Comparison of ENCODE assay signal across 25 mouse cellular contexts in the genomic region with DNA sequence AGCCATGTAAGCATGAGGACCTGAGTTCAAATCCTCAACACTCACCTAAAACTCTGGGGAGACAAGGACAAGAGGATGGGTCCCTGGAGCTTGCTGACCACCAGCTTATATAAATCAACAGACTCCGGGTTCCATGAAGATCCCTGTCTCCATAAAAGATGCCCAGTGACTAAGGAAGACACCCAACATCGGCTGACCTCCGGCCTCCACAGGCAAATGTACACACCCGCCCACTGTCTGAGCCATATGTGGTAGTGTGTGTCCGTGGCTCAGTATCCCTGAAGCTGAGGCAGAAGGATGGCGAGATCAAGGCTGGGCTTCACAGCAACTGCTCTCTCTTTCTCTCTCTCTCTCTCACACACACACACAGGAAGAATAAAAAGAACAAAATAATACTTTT. TPM values are rescaled to one million over a fixed set of nuclear protein-coding genes. Genes with fewer than 3 reads are reported as not detected.
DNase-seq lines count a peak whose midpoint lies in the region; ATAC-seq and TF ChIP-seq lines count a peak whose summit lies in the region.
"Had no signal": no experiment of that assay in that cellular context is flagged by ENCODE, and none has a peak within 500 bp of the region (broad histone marks: within the 10 kb centered on the region; RNA-seq: fewer than 3 reads in every experiment).

No protein-coding gene starts in this region.

- no peak for ATAC-seq in heart, embryonic 11.5 days (replicated peaks; ENCODE audit: insufficient number of reproducible peaks, low FRiP score, low TSS enrichment)
- no peak for ATAC-seq in embryonic facial prominence, embryonic 15.5 days (ENCODE audit: insufficient number of reproducible peaks, low FRiP score, low TSS enrichment, low read depth)
- ATAC-seq: forebrain, embryonic 15.5 days; intestine, postnatal 0 days; Patski had no signal

- H3K9me3 ChIP-seq in heart, embryonic 11.5 days (replicated peaks; ENCODE audit: control insufficient read depth, low read length): no peaks in the 10 kb centered on the region
- H3K9me3 ChIP-seq in embryonic facial prominence, embryonic 15.5 days (replicated peaks): no peaks in the 10 kb centered on the region
- H3K9me3 ChIP-seq: forebrain, embryonic 12.5 days; forebrain, embryonic 15.5 days; G1E; heart, embryonic 10.5 days; hindbrain, embryonic 12.5 days; hindbrain, embryonic 15.5 days had no signal

- H3K36me3 ChIP-seq in heart, embryonic 11.5 days (ENCODE audit: control insufficient read depth, insufficient read depth, low read length): no peaks in the 10 kb centered on the region
- H3K36me3 ChIP-seq in embryonic facial prominence, embryonic 15.5 days: no peaks in the 10 kb centered on the region
- H3K36me3 ChIP-seq: forebrain, embryonic 12.5 days; forebrain, embryonic 15.5 days; G1E; heart, embryonic 10.5 days; hindbrain, embryonic 12.5 days; hindbrain, embryonic 15.5 days had no signal

- no peak overlapping the region for H3K4me2 ChIP-seq in heart, embryonic 11.5 days
- H3K4me2 ChIP-seq in embryonic facial prominence, embryonic 15.5 days (replicated peaks): no peak overlapping the region
- H3K4me2 ChIP-seq: forebrain, embryonic 12.5 days; forebrain, embryonic 15.5 days; hindbrain, embryonic 12.5 days; hindbrain, embryonic 15.5 days had no signal

- TF ChIP-seq POLR2A in cerebellum, adult 2 months (IDR thresholded peaks at IDR 0.05; ENCODE audit: borderline replicate concordance, insufficient read depth, low read length): no peak

- peaks cover 62% of the 10 kb centered on the region for H3K4me1 ChIP-seq in cerebellum, adult 2 months (ENCODE audit: control insufficient read depth, insufficient read depth, low read length)
- peaks cover 11% of the 10 kb centered on the region for H3K4me1 ChIP-seq in heart, embryonic 11.5 days (ENCODE audit: control insufficient read depth, insufficient read depth, low read length)
- peaks cover 46% of the 10 kb centered on the region for H3K4me1 ChIP-seq in embryonic facial prominence, embryonic 15.5 days
- H3K4me1 ChIP-seq: forebrain, embryonic 12.5 days; forebrain, embryonic 15.5 days; hindbrain, embryonic 12.5 days; hindbrain, embryonic 15.5 days had no signal

- DNase-seq in cerebellum, adult 2 months: peak; percentile 46 to 48
- no peak for DNase-seq in cerebellum, adult 11 months
- peak; percentile 90 for DNase-seq in heart, adult 11 months
- DNase-seq in kidney, postnatal 25 days: no peak
- DNase-seq: adrenal gland, postnatal 10 days; B cell, adult 2 months; cerebellum, adult 8-10 months; gastrocnemius, postnatal 25 days; heart, adult 2 months; kidney, adult 2 months had no signal

- H3K27me3 ChIP-seq in cerebellum, adult 2 months (ENCODE audit: control insufficient read depth, insufficient read depth, low read length): no peaks in the 10 kb centered on the region
- no peaks in the 10 kb centered on the region for H3K27me3 ChIP-seq in heart, embryonic 11.5 days (ENCODE audit: control insufficient read depth, insufficient read depth, low read length)
- H3K27me3 ChIP-seq in embryonic facial prominence, embryonic 15.5 days: no peaks in the 10 kb centered on the region
- H3K27me3 ChIP-seq: forebrain, embryonic 15.5 days; hindbrain, embryonic 12.5 days; hindbrain, embryonic 15.5 days; Patski had no signal

- no peak for TF ChIP-seq CTCF in cerebellum, adult 2 months (IDR thresholded peaks at IDR 0.05; ENCODE audit: borderline replicate concordance, insufficient read depth, low read depth, low read length)

- H3K27ac ChIP-seq in cerebellum, adult 2 months (ENCODE audit: insufficient read depth, low read length): peak overlapping the region; percentile 98
- H3K27ac ChIP-seq in heart, embryonic 11.5 days (ENCODE audit: low read depth, low read length): no peak overlapping the region
- peak overlapping the region; percentile 78 for H3K27ac ChIP-seq in embryonic facial prominence, embryonic 15.5 days (replicated peaks)
- H3K27ac ChIP-seq: forebrain, embryonic 12.5 days; forebrain, embryonic 15.5 days; heart, adult 2 months; heart, embryonic 10.5 days; hindbrain, embryonic 12.5 days; hindbrain, embryonic 15.5 days had no signal

- no peak overlapping the region for H3K4me3 ChIP-seq in cerebellum, adult 2 months (replicated peaks; ENCODE audit: insufficient read depth, low read depth, low read length)
- H3K4me3 ChIP-seq in heart, embryonic 11.5 days (ENCODE audit: low read depth, low read length): no peak overlapping the region
- no peak overlapping the region for H3K4me3 ChIP-seq in embryonic facial prominence, embryonic 15.5 days (replicated peaks)
- H3K4me3 ChIP-seq: erythroblast, embryonic 14.5 days; forebrain, embryonic 12.5 days; forebrain, embryonic 15.5 days; heart, adult 2 months; heart, embryonic 10.5 days; hindbrain, embryonic 12.5 days; hindbrain, embryonic 15.5 days had no signal

- H3K9ac ChIP-seq in heart, embryonic 11.5 days (ENCODE audit: low read depth, low read length): no peak overlapping the region
- no peak overlapping the region for H3K9ac ChIP-seq in embryonic facial prominence, embryonic 15.5 days
- H3K9ac ChIP-seq: forebrain, embryonic 12.5 days; forebrain, embryonic 15.5 days; hindbrain, embryonic 12.5 days; hindbrain, embryonic 15.5 days had no signal

- WGBS in cerebellum, adult 2 months: 76% methylated on average over 6 of the region's 6 CpGs
- WGBS in heart, embryonic 11.5 days (ENCODE audit: insufficient replicate concordance): 81% methylated on average over 6 of the region's 6 CpGs
- WGBS in embryonic facial prominence, embryonic 15.5 days: 74% methylated on average over 6 of the region's 6 CpGs

RNA-seq across cellular contexts. Expression of a gene that starts 19.3 kb away (rescaled TPM):
- not detected in 2 replicates for polyA plus RNA-seq in cerebellum, adult 2 months (2012; rRNA removed)
- not detected in 2 replicates for polyA plus RNA-seq in heart, embryonic 11.5 days (2014; fragmentation: Nextera tagmentation; extraction: Ambion mirVana)
- polyA plus RNA-seq in embryonic facial prominence, embryonic 15.5 days (2015; fragmentation: Nextera tagmentation; extraction: Ambion mirVana): not detected in 2 replicates
- polyA plus RNA-seq: erythroblast, embryonic 14.5 days; forebrain, embryonic 12.5 days; forebrain, embryonic 15.5 days; G1E; gonadal fat pad, adult 2 months; heart, adult 2 months; heart, embryonic 10.5 days; heart, embryonic 14.5 days; heart, postnatal 0 days; hindbrain, embryonic 12.5 days; hindbrain, embryonic 15.5 days; intestine, embryonic 14.5 days; intestine, postnatal 0 days; kidney, adult 2 months; Patski had no signal

RNA-seq across cellular contexts. Expression of a gene that starts 33.3 kb away (rescaled TPM):
- polyA plus RNA-seq in cerebellum, adult 2 months (2012; rRNA removed): 24.0 and 30.8 TPM in 2 replicates
- polyA plus RNA-seq in heart, embryonic 11.5 days (2014; fragmentation: Nextera tagmentation; extraction: Ambion mirVana): 0.11 and 0.17 TPM in 2 replicates
- 8.1 and 10.1 TPM in 2 replicates for polyA plus RNA-seq in embryonic facial prominence, embryonic 15.5 days (2015; fragmentation: Nextera tagmentation; extraction: Ambion mirVana)
- polyA plus RNA-seq: erythroblast, embryonic 14.5 days; G1E had no signal

RNA-seq across cellular contexts. Expression of a gene that starts 50.1 kb away (rescaled TPM):
- 24.4 and 29.0 TPM in 2 replicates for polyA plus RNA-seq in cerebellum, adult 2 months (2012; rRNA removed)
- 2.1 and 3.1 TPM in 2 replicates for polyA plus RNA-seq in heart, embryonic 11.5 days (2014; fragmentation: Nextera tagmentation; extraction: Ambion mirVana)
- polyA plus RNA-seq in embryonic facial prominence, embryonic 15.5 days (2015; fragmentation: Nextera tagmentation; extraction: Ambion mirVana): 12.2 and 12.3 TPM in 2 replicates
- polyA plus RNA-seq: erythroblast, embryonic 14.5 days had no signal

Comparison
In these comparisons a context has a peak if more than half of its experiments do, and no peak if none do; other contexts are left out.
1. DNase-seq: peak in cerebellum, adult 2 months (2 of 2) and heart, adult 11 months (single experiment); none in cerebellum, adult 11 months (single experiment) and kidney, postnatal 25 days (0 of 2).